Mouse (Mus musculus): ENCODE data around the gene Gm10643. TPM values are rescaled to one million over a fixed set of nuclear protein-coding genes. Genes with fewer than 3 reads are reported as not detected.

The Gm10643 gene
- polyA plus RNA-seq, 1 experiment: 2.2 TPM

DNA sequence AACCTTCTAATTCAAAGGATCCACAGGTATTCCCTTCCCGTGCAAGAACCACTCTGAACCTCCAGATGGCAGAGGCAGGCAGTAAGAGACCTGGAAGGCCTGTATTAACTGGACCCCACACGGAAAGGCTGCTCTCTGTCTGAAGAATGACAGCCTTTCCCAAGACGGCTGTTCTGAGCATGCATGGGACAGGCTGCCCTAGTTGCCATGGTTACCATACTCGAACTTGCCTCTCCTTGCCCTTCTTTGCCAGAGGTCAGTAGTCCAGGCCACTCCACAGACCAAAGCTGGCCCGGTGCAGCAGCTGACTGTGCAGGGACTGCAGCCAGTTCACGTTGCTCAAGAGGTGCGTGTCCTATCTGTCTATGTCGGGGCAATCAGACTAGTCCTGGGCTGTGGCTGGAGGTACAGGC, 18.9 kb upstream of the Gm10643 start:
- Histone ChIP-seq H3K27ac (replicated peaks; ENCODE audit: low read depth, low read length) (no peak overlapping the region), H3K4me3 (ENCODE audit: insufficient read depth, low read depth, low read length) (no peak overlapping the region), H3K4me1 (ENCODE audit: control insufficient read depth, insufficient read depth, insufficient read length, low read length) (no peaks in the 10 kb centered on the region)

GRCm38 (mm10) chr8:84079206-84079605, 14.3 kb upstream of the Gm10643 start:
- no peaks in the 10 kb centered on the region for H3K4me1 ChIP-seq (ENCODE audit: control insufficient read depth, insufficient read depth, insufficient read length, low read length)
- H3K27ac ChIP-seq (replicated peaks; ENCODE audit: low read depth, low read length): no peak overlapping the region
- H3K4me3 ChIP-seq (ENCODE audit: insufficient read depth, low read depth, low read length): no peak overlapping the region

DNA sequence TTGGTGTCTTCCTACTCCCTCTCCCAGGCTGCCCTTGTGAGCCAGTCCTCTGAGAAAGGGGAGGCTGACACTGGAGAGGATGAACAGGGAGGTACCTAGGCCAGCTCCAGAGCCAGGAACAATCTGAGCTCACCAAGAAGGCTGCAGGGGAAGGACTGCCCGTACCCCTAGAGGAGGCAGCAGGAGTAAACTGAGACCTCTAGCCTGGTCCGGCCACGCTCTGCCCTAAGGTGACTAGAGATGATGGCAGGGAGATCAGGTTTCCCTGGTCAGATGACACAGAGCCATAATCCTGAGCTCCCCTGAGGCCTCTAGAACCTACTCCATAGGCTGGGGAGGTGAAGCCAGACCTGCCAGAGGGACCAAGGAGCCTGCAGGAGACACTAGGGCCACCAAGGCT, 11.9 kb upstream of the Gm10643 start:
- H3K4me1 ChIP-seq (ENCODE audit: control insufficient read depth, insufficient read depth, insufficient read length, low read length): peaks cover 14% of the 10 kb centered on the region
- H3K4me3 ChIP-seq (ENCODE audit: insufficient read depth, low read depth, low read length): no peak overlapping the region
- no peak overlapping the region for H3K27ac ChIP-seq (replicated peaks; ENCODE audit: low read depth, low read length)

DNA sequence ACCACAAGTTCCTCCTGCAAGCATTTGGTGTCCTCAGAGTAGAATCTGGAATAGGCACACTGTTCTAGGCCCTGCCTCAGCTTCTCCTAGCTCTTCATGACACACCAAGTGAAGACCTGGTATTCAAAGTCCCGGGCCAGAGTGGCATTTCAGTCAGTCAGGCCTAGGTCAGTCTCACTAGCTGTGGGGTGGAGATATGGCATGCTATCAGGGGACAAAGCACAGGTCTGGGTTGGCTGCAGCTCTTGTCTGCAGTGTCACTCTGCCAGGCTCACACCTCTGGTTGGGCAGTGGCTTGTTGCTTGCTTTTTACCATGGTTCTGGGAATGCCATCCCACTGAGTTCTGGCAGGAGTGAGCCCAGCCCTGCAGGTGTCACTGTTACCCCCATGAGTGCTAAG, 11.5 kb upstream of the Gm10643 start:
- Histone ChIP-seq H3K4me3 (ENCODE audit: insufficient read depth, low read depth, low read length) (no peak overlapping the region), H3K4me1 (ENCODE audit: control insufficient read depth, insufficient read depth, insufficient read length, low read length) (peaks cover 16% of the 10 kb centered on the region), H3K27ac (replicated peaks; ENCODE audit: low read depth, low read length) (no peak overlapping the region)

DNA sequence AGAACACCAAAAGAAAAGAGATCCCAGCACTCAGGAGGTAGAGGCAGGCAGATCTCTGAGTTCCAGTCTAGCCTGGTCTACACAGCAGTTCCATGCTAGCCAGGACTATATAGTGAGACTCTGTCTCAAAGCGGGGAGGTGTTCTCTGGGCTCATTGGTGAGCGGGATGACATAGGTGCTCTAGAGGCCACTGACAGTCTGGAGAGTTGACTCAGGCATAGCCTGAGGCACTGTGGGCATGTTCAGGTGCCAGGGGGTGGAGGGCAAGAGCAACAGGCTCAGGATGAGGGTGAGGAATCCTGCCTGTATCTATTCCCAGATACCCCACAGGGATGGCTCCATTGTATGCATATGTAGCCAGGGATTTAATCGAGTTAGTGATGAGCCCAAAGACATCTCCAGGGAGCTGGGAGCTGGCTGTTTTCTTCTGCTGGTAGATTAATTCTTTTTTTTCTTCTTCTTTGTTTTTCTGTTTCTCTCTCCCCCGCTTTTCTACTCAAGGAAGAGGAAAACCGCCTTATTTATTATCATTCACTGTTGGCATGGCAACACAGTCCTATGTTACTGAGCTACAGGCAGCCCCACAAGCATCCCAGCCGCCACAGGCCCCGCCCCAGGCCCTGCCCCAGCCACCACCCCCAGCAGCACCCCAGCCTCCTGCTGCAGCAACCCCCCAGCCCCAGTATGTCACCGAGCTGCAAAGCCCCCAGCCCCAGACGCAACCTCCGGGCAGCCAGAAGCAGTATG, 8.5 kb upstream of the Gm10643 start:
- H3K27ac ChIP-seq (replicated peaks; ENCODE audit: low read depth, low read length): no peak overlapping the region
- peaks cover 30% of the 10 kb centered on the region for H3K4me1 ChIP-seq (ENCODE audit: control insufficient read depth, insufficient read depth, insufficient read length, low read length)
- no peak overlapping the region for H3K4me3 ChIP-seq (ENCODE audit: insufficient read depth, low read depth, low read length)

- Histone ChIP-seq H3K27ac (replicated peaks; ENCODE audit: low read depth, low read length) (peak overlapping the region; percentile 43), H3K4me3 (ENCODE audit: insufficient read depth, low read depth, low read length) (no peak overlapping the region), H3K4me1 (ENCODE audit: control insufficient read depth, insufficient read depth, insufficient read length, low read length) (peaks cover 36% of the 10 kb centered on the region)
Measured at GRCm38 (mm10) chr8:84072321-84072720, 7.4 kb upstream of the Gm10643 start.

DNA sequence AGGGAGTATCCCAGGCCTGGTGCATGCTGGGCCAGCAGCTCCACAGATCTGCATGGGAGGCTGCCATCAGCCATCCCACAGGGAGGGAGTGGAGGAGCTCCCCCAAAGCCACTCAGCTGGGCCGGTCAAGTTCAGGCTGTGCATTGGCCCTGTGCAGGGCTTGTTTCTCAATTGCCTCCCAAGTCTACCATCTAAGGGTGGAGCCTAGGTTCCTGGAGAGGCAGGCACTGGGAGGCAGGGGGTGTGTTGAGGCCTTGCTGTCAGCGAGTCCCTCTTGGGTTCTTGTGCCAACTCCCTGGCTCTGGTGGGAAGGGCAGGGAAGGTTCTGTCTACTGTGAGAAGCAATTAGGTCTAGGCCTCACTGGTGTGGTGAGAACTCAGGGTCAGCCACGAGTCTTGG, 7.0 kb upstream of the Gm10643 start:
- Histone ChIP-seq H3K4me1 (ENCODE audit: control insufficient read depth, insufficient read depth, insufficient read length, low read length) (peaks cover 36% of the 10 kb centered on the region), H3K27ac (replicated peaks; ENCODE audit: low read depth, low read length) (peak overlapping the region; percentile 43), H3K4me3 (ENCODE audit: insufficient read depth, low read depth, low read length) (no peak overlapping the region)

- Histone ChIP-seq H3K4me3 (ENCODE audit: insufficient read depth, low read depth, low read length) (no peak overlapping the region), H3K27ac (replicated peaks; ENCODE audit: low read depth, low read length) (no peak overlapping the region), H3K4me1 (ENCODE audit: control insufficient read depth, insufficient read depth, insufficient read length, low read length) (peaks cover 36% of the 10 kb centered on the region)
Measured at GRCm38 (mm10) chr8:84070667-84071066, 5.7 kb upstream of the Gm10643 start.

GRCm38 (mm10) chr8:84070241-84070640, 5.3 kb upstream of the Gm10643 start:
- peaks cover 36% of the 10 kb centered on the region for H3K4me1 ChIP-seq (ENCODE audit: control insufficient read depth, insufficient read depth, insufficient read length, low read length)
- no peak overlapping the region; the same call in 1 of the 2 replicates for H3K27ac ChIP-seq (replicated peaks; ENCODE audit: low read depth, low read length)
- no peak overlapping the region for H3K4me3 ChIP-seq (ENCODE audit: insufficient read depth, low read depth, low read length)

GRCm38 (mm10) chr8:84069750-84070149, 4.8 kb upstream of the Gm10643 start:
- H3K4me3 ChIP-seq (ENCODE audit: insufficient read depth, low read depth, low read length): no peak overlapping the region
- no peak overlapping the region; the same call in 1 of the 2 replicates for H3K27ac ChIP-seq (replicated peaks; ENCODE audit: low read depth, low read length)
- peaks cover 36% of the 10 kb centered on the region for H3K4me1 ChIP-seq (ENCODE audit: control insufficient read depth, insufficient read depth, insufficient read length, low read length)

DNA sequence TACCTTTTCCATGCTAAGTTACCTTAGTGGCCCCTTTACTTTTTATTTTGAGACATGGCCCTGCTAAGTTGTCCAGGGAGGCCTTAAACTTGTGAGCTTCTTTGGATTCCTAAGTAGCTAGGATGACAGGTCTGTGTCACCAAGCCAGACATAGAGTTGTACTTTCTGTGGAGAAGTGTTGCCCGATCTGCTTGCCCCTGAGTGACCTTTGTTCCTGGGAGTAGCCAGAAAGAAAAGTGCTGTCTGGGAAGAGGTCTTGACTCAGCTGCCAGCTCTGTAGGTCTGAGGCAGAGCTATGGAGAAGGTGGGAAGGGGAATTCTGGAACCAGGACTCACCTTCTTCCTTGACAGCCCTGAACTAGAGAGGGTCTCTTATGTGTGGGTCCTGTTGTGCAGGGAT, 4.2 kb upstream of the Gm10643 start:
- Histone ChIP-seq H3K4me3 (ENCODE audit: insufficient read depth, low read depth, low read length) (no peak overlapping the region), H3K4me1 (ENCODE audit: control insufficient read depth, insufficient read depth, insufficient read length, low read length) (peaks cover 36% of the 10 kb centered on the region), H3K27ac (replicated peaks; ENCODE audit: low read depth, low read length) (peak overlapping the region; percentile 6; the same call in 1 of the 2 replicates)

DNA sequence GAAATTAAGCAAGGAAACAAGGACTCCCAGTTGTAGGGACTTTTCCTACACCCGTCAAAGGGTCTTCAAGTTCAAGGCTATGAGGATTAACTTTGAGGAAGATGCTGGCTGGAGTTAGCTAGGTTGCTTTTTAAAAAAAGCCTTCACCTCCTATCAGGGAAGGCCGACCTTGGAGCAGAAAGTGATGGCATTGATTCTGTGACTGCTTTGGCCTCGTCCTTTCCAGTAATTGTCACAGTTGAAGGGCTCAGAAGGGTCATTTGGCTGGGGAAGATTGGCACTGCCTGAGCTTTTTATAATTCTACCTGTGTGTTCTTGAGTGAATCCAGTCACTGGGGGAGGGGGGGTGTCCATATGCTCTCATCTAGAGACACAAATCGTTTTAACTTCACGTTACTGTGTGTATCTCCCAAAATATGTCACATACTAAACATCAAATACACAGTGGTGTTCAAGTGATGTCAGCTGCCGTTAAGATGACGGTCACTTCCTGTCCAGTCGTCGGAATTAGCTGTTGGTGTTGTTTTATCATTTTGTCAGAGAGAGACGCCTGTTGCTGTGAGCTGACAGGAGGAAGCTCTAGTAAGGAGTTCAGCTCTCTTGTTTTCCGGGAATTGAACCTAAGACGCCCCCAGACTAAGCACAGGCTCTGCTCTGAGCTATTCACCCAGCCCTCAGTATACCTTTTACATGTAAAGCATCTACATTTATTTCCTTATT, 3.5 kb upstream of the Gm10643 start:
- peaks cover 36% of the 10 kb centered on the region for H3K4me1 ChIP-seq (ENCODE audit: control insufficient read depth, insufficient read depth, insufficient read length, low read length)
- H3K4me3 ChIP-seq (ENCODE audit: insufficient read depth, low read depth, low read length): no peak overlapping the region
- H3K27ac ChIP-seq (replicated peaks; ENCODE audit: low read depth, low read length): peak overlapping the region; percentile 16; the same call in 1 of the 2 replicates

DNA sequence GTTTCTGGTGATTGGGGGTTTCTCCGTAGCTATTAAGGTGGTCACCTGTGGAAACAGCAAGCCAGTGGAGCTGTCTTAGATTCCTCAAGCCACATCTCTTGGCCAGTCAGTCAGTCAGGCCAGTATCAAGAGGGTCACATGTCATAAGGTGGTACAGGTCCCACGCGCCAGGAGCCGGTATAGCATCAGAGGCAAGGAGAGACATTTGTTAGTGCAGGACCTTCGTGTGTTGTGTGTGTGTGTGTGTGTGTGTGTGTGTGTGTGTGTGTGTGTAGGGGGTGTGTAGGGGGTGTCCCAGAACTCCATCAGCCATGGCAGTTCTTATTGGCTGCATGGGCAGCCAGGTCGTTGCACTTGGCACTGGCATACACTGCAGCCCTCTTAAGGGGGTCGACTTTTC, 3.0 kb upstream of the Gm10643 start:
- H3K4me1 ChIP-seq (ENCODE audit: control insufficient read depth, insufficient read depth, insufficient read length, low read length): peaks cover 32% of the 10 kb centered on the region
- peak overlapping the region; percentile 30 for H3K4me3 ChIP-seq (ENCODE audit: insufficient read depth, low read depth, low read length)
- 0 out of 2 replicates have a peak overlapping the region, but pooled peaks have one; percentile 8 for H3K27ac ChIP-seq (replicated peaks; ENCODE audit: low read depth, low read length)

DNA sequence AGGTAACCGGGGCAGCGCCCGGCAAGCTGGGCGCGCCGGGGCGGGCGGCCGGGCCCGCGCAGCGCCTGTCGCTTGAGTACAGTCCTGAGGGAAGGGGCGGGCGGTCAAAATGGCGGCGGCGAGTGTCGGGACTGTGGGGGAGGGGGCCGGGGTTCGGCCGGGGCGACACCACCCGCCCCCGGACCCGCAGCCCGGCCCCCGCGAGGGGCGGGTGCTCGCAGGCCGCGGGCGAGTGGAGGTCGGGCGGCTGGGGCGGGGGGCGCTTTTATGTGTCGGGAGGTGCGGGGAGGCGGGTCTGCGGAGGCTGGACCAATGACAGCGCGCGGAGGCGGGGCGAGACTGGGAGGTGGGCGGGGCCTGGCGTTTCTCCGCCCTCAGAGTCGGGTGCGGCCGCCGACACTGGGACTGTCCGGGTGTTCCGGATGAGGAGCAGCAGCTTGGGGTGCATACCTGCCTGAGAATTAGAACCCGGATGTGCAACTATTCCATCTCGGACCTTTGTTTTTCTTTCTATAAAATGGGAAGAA, 2.2 kb upstream of the Gm10643 start:
- Histone ChIP-seq H3K27ac (replicated peaks; ENCODE audit: low read depth, low read length) (peak overlapping the region; percentile 44), H3K4me1 (ENCODE audit: control insufficient read depth, insufficient read depth, insufficient read length, low read length) (peaks cover 24% of the 10 kb centered on the region), H3K4me3 (ENCODE audit: insufficient read depth, low read depth, low read length) (peak overlapping the region; percentile 54)

DNA sequence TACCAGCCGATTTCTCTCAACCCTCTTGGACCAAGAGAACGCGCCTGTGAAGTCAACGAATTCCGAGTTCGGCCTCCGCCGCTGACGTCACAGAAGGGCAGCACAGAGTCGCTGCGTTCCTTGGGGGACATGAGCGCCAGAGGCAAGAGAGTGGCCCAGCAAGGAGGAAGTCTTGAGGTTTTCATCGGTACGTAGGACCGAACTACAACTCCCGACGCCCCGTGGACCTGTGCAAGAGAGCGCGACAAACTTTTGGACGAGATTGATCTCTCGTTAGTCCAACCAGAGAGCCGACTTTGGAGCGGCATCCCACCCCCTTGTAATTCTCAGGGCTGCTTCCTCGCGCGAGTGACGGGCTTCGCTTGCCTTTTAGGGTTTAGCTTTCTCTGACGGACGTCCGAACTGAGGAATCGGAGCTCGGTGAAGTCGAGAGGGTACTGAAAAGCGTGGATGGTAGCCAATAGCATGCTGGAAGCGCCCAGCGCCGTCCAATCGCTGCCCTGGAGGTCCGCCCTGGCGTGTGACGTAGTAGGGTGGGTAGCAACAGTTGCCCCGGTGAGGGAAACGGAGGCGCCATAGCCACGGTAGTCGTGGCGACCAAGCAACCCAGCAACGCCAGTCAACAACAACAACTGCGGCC, 1.5 kb upstream of the Gm10643 start, which contains the start of gene Rfx1:
Rfx1 (plus strand) TSS at position 544 of the 640 bp plus-strand sequence.
- peak within 1 kb of the TSS; percentile 59 for H3K4me3 ChIP-seq (ENCODE audit: insufficient read depth, low read depth, low read length)
- H3K4me1 ChIP-seq (ENCODE audit: control insufficient read depth, insufficient read depth, insufficient read length, low read length): peaks cover 20% of the 10 kb centered on the region

More for the DNA sequence above, 1.5 kb upstream of the Gm10643 start, which contains the start of gene Rfx1:
- peak within 1 kb of the TSS; percentile 80 for H3K27ac ChIP-seq (replicated peaks; ENCODE audit: low read depth, low read length)
